In genomic region chr10:75837248-75837759, GRCm38 (mm10) we compare ENCODE assay signal across 8 mouse cellular contexts. TPM values are rescaled to one million over a fixed set of nuclear protein-coding genes. Genes with fewer than 3 reads are reported as not detected.
A peak's percentile ranks its signal among the peaks of the same experiment; 100 is the strongest.
DNase-seq lines count a peak whose midpoint lies in the region; ATAC-seq lines count a peak whose summit lies in the region.

Gene Gstt2 (minus strand): TSS chr10:75837424.

- H3K4me3 ChIP-seq in embryonic facial prominence, embryonic 10.5 days, result peak within 1 kb of the TSS; percentile 57
- H3K4me3 ChIP-seq in intestine, embryonic 16.5 days (ENCODE audit: low read length), result peak within 1 kb of the TSS; percentile 56

- H3K4me1 ChIP-seq in embryonic facial prominence, embryonic 10.5 days, result peaks cover 49% of the 10 kb centered on the region
- peaks cover 19% of the 10 kb centered on the region for H3K4me1 ChIP-seq in intestine, embryonic 16.5 days (ENCODE audit: control insufficient read depth, insufficient read depth, low read length)

- peaks cover 25% of the 10 kb centered on the region for H3K27me3 ChIP-seq in embryonic facial prominence, embryonic 10.5 days (replicated peaks; ENCODE audit: low read depth, poor library complexity, severe bottlenecking)
- no peaks in the 10 kb centered on the region for H3K27me3 ChIP-seq in intestine, embryonic 16.5 days (replicated peaks; ENCODE audit: control insufficient read depth, insufficient read depth, low read length)

- H3K9me3 ChIP-seq in embryonic facial prominence, embryonic 10.5 days, result no peaks in the 10 kb centered on the region
- H3K9me3 ChIP-seq in intestine, embryonic 16.5 days (ENCODE audit: control insufficient read depth, low read length), result no peaks in the 10 kb centered on the region

- DNase-seq in adrenal gland, postnatal 14 days, result peak; percentile 96
- DNase-seq in embryonic facial prominence, embryonic 10.5 days (ENCODE audit: low spot score), result peak; percentile 96
- no peak for DNase-seq in gonadal fat pad, adult 2 months (ENCODE audit: low read depth)
- peak; percentile 95 to 96 for DNase-seq in left cerebral cortex, postnatal 25 days (ENCODE audit: low spot score in 2 of 2)
- peak; percentile 98 for DNase-seq in mesoderm, embryonic 11.5 days (ENCODE audit: low read depth, low spot score)
- peak; percentile 91 for DNase-seq in right cerebral cortex, postnatal 25 days
- peak; percentile 84 to 93 for DNase-seq in urinary bladder, postnatal 36 days (ENCODE audit: low spot score in 2 of 2)

- H3K36me3 ChIP-seq in embryonic facial prominence, embryonic 10.5 days (replicated peaks), result no peaks in the 10 kb centered on the region
- H3K36me3 ChIP-seq in intestine, embryonic 16.5 days (ENCODE audit: control insufficient read depth, insufficient read depth, low read length), result no peaks in the 10 kb centered on the region

- intact Hi-C loops in left cerebral cortex, postnatal 25 days (cut with DNase I), result loop anchor here (2.0 kb wide), 1 partner anchor 73 kb away; the partner anchor contains the start of gene Cabin1

- peak within 1 kb of the TSS; percentile 82 for H3K4me2 ChIP-seq in intestine, embryonic 16.5 days (ENCODE audit: low read depth, low read length)

- WGBS in embryonic facial prominence, embryonic 10.5 days, result under 1% methylated on average over 21 of the region's 21 CpGs
- under 1% methylated on average over 21 of the region's 21 CpGs for WGBS in intestine, embryonic 16.5 days

- H3K27ac ChIP-seq in embryonic facial prominence, embryonic 10.5 days (replicated peaks), result peak within 1 kb of the TSS; percentile 87
- H3K27ac ChIP-seq in intestine, embryonic 16.5 days (ENCODE audit: low read length), result peak within 1 kb of the TSS; percentile 72

- peak within 1 kb of the TSS; percentile 68 for H3K9ac ChIP-seq in intestine, embryonic 16.5 days (ENCODE audit: low read depth, low read length)

- peak; percentile 79 for ATAC-seq in intestine, embryonic 16.5 days

RNA-seq across cellular contexts. Expression of gene Gstt2, which starts in this region (rescaled TPM):
- 33.3 and 40.9 TPM in 2 replicates for total RNA-seq in adrenal gland, postnatal 14 days (2021)
- polyA plus RNA-seq in embryonic facial prominence, embryonic 10.5 days (2016; fragmentation: Nextera tagmentation; extraction: Ambion mirVana), result 6.8 and 8.5 TPM in 2 replicates
- 140 and 162 TPM in 2 replicates for polyA plus RNA-seq in gonadal fat pad, adult 2 months (2012; rRNA removed)
- 78.3 and 83.7 TPM in 2 replicates for polyA plus RNA-seq in intestine, embryonic 16.5 days (2015; fragmentation: Nextera tagmentation; extraction: Ambion mirVana)
- 1 to 10 TPM; 4.0 to 5.5 TPM for total RNA-seq in left cerebral cortex, postnatal 25 days (2021)
